Mouse (Mus musculus) heart, adult 2 months (tissue): ENCODE data around the gene Ceacam19. TPM values are rescaled to one million over a fixed set of nuclear protein-coding genes. Genes with fewer than 3 reads are reported as not detected.

ENCODE experiments used
- DNase-seq, 2 experiments: peaks; one replicate each; pipeline ENCODE4 v3.0.0; 2021
- H3K27ac ChIP-seq: fragments of 200-600 bp; 2 replicates; pipeline ENCODE4 v1.8.1; 2022
- H3K27me3 ChIP-seq: fragments of 200-500 bp; 2 replicates; pipeline ENCODE4 v1.6.1; 2012; ENCODE audit warnings: mild to moderate bottlenecking, low read length, inconsistent platforms, mixed read lengths; ENCODE audit not compliant: control insufficient read depth, insufficient read depth
- H3K36me3 ChIP-seq: fragments of 200-500 bp; 2 replicates; pipeline ENCODE4 v1.6.1; 2012; ENCODE audit warnings: low read length, inconsistent platforms; ENCODE audit not compliant: control insufficient read depth, insufficient read depth
- H3K4me1 ChIP-seq: fragments of 200-500 bp; 2 replicates; pipeline ENCODE4 v1.6.1; 2011; ENCODE audit warnings: low read length; ENCODE audit not compliant: control insufficient read depth, insufficient read depth
- H3K4me3 ChIP-seq: fragments of 200-600 bp; 2 replicates; pipeline ENCODE4 v1.8.1; 2022
- H3K79me2 ChIP-seq: fragments of 200-500 bp; replicated peaks from 2 replicates; pipeline ENCODE4 v1.6.1; 2012; ENCODE audit warnings: mild to moderate bottlenecking, inconsistent platforms, low read length, moderate library complexity, mixed read lengths; ENCODE audit not compliant: control insufficient read depth, insufficient read depth
- H3K9ac ChIP-seq: fragments of 200-500 bp; 2 replicates; pipeline ENCODE4 v1.6.1; 2012; ENCODE audit warnings: low read depth, mild to moderate bottlenecking, control low read depth, inconsistent platforms, low read length, mixed read lengths
- CTCF ChIP-seq: fragments of 200-600 bp; IDR thresholded peaks from 2 replicates; pipeline ENCODE4 v1.8.1; 2022; ENCODE audit warnings: antibody characterized with exemption, mild to moderate bottlenecking, moderate library complexity
- EP300 ChIP-seq: fragments of 200-500 bp; IDR thresholded peaks from 2 replicates; pipeline ENCODE4 v1.6.1; 2011; ENCODE audit warnings: low read depth, low read length, control low read depth; ENCODE audit not compliant: insufficient read depth
- POLR2A ChIP-seq: fragments of 200-500 bp; IDR thresholded peaks from 2 replicates; pipeline ENCODE4 v1.6.1; 2011; ENCODE audit warnings: mild to moderate bottlenecking, low read depth, low read length, control low read depth; ENCODE audit not compliant: insufficient read depth
- WGBS: fragments of 180-500 bp; shearing (Covaris S2); methylation state at CpG from one replicate; pipeline ENCODE4 v1.1.7; 2018; 5-methylcytosine and 5-hydroxymethylcytosine counted together
- intact Hi-C: fragments of 180-260 bp; cut with DNase I; formaldehyde crosslinking; loops from one replicate; pipeline ENCODE4 v1.15.1; 2025
- long read RNA-seq: library from polyadenylated mRNA; stranded (forward); transcript quantifications from one replicate; pipeline ENCODE4 v2.0.0, GENCODE M21; 2021
- polyA plus RNA-seq: library from polyadenylated mRNA; depleted of rRNA; stranded (reverse); fragments of >200 nt; gene quantifications from 2 replicates; pipeline ENCODE4 v1.2.3, GENCODE M21; 2012; rRNA removed
- total RNA-seq, 2 experiments: library from RNA; stranded (reverse); gene quantifications; 2 replicates each; pipeline ENCODE4 v1.2.3; 2021

Ceacam19 gene
- total RNA-seq: not detected
- polyA plus RNA-seq: not detected in 2 replicates
- long read RNA-seq: 0 reads

GRCm38 (mm10) chr7:19887849-19888248, at the start of gene Ceacam19:
TSS of gene Ceacam19 (minus strand) at chr7:19887965.
- no peak for TF ChIP-seq POLR2A
- no peak for TF ChIP-seq CTCF
- no peak for TF ChIP-seq EP300
- H3K9ac ChIP-seq: no peak within 1 kb of the TSS
- H3K27ac ChIP-seq: no peak within 1 kb of the TSS
- H3K4me1 ChIP-seq: no peaks in the 10 kb centered on the region
- H3K27me3 ChIP-seq: no peaks in the 10 kb centered on the region
- no peaks in the 10 kb centered on the region for H3K36me3 ChIP-seq
- H3K79me2 ChIP-seq: no peaks in the 10 kb centered on the region
- 65% methylated on average over 7 of the region's 7 CpGs for WGBS
- no peak for DNase-seq
- H3K4me3 ChIP-seq: no peak within 1 kb of the TSS
- intact Hi-C loops: no loop called here

- Histone ChIP-seq H3K4me1 (peaks cover 19% of the 10 kb centered on the region), H3K79me2 (no peaks in the 10 kb centered on the region), H3K27ac (peak overlapping the region; percentile 33; the same call in 1 of the 2 replicates), H3K4me3 (no peak overlapping the region), H3K27me3 (no peaks in the 10 kb centered on the region), H3K9ac (no peak overlapping the region), H3K36me3 (peaks cover 3% of the 10 kb centered on the region; the same call in 1 of the 2 replicates)
- TF ChIP-seq EP300: no peak
- no peak for TF ChIP-seq POLR2A
- TF ChIP-seq CTCF: no peak
- WGBS: 81% methylated on average over 11 of the region's 11 CpGs
- DNase-seq: no peak
- intact Hi-C loops: loop anchor here (5.0 kb wide), 1 partner anchor 185 kb away; the partner anchor contains the start of gene Nectin2
Measured at GRCm38 (mm10) chr7:19937229-19937821, 49.6 kb upstream of the Ceacam19 start.

GRCm38 (mm10) chr7:19935961-19936360, 48.2 kb upstream of the Ceacam19 start:
- no peak overlapping the region for H3K4me3 ChIP-seq
- 42% methylated on average over 6 of the region's 6 CpGs for WGBS
- H3K36me3 ChIP-seq: peaks cover 3% of the 10 kb centered on the region; the same call in 1 of the 2 replicates
- no peaks in the 10 kb centered on the region for H3K27me3 ChIP-seq
- DNase-seq: peak in 1 of 2 experiments; percentile 51
- intact Hi-C loops: loop anchor here (2.0 to 5.0 kb wide), 2 partner anchors 15 to 184 kb away; partner anchors contain the start of genes Nectin2 and Pvr
- H3K4me1 ChIP-seq: peaks cover 21% of the 10 kb centered on the region
- TF ChIP-seq POLR2A (no peak), EP300 (no peak), CTCF (no peak)
- H3K9ac ChIP-seq: no peak overlapping the region
- H3K27ac ChIP-seq: peak overlapping the region; percentile 84
- H3K79me2 ChIP-seq: no peaks in the 10 kb centered on the region

- WGBS: 27% methylated on average over 20 of the region's 20 CpGs
- intact Hi-C loops: loop anchor here (2.0 to 5.0 kb wide), 2 partner anchors 14 to 183 kb away; partner anchors contain the start of genes Nectin2 and Pvr
- H3K4me3 ChIP-seq: no peak overlapping the region
- peak overlapping the region; percentile 84 for H3K27ac ChIP-seq
- no peak for TF ChIP-seq POLR2A
- TF ChIP-seq CTCF: no peak
- 0 out of 2 replicates have a peak, but pooled peaks have one; percentile 22 for TF ChIP-seq EP300
- no peaks in the 10 kb centered on the region for H3K27me3 ChIP-seq
- H3K79me2 ChIP-seq: no peaks in the 10 kb centered on the region
- peak overlapping the region; percentile 10; the same call in 1 of the 2 replicates for H3K9ac ChIP-seq
- no peaks in the 10 kb centered on the region for H3K36me3 ChIP-seq
- DNase-seq: peak; percentile 64 to 72
- H3K4me1 ChIP-seq: peaks cover 17% of the 10 kb centered on the region
Measured at GRCm38 (mm10) chr7:19935171-19935751, 47.5 kb upstream of the Ceacam19 start.

GRCm38 (mm10) chr7:19932877-19933809, 45.4 kb upstream of the Ceacam19 start:
- Histone ChIP-seq H3K27ac (peak overlapping the region; percentile 95), H3K27me3 (no peaks in the 10 kb centered on the region), H3K79me2 (no peaks in the 10 kb centered on the region), H3K36me3 (no peaks in the 10 kb centered on the region), H3K4me1 (peaks cover 14% of the 10 kb centered on the region), H3K4me3 (peak overlapping the region; percentile 4; the same call in 1 of the 2 replicates), H3K9ac (no peak overlapping the region)
- intact Hi-C loops: no loop called here
- TF ChIP-seq EP300 (peak; percentile 63; the same call in 1 of the 2 replicates), CTCF (peak; percentile 20), POLR2A (no peak)
- peak; percentile 81 to 83 for DNase-seq
- WGBS: 5% methylated on average over 21 of the region's 21 CpGs
